Mouse (Mus musculus): ENCODE results near the gene Polr2b.

GRCm38 (mm10) chr5:77292803-77293522, 17.0 kb upstream of the Polr2b start:
- no peak for TF ChIP-seq CTCF (IDR thresholded peaks at IDR 0.05; ENCODE audit: borderline replicate concordance, insufficient read depth, low read depth, low read length)
- TF ChIP-seq POLR2A (IDR thresholded peaks at IDR 0.05; ENCODE audit: borderline replicate concordance, insufficient read depth, low read length), result no peak
